25 mouse cellular contexts compared by ENCODE assay signal in genomic region chr1:186674621-186675020, GRCm38 (mm10). TPM values are rescaled to one million over a fixed set of nuclear protein-coding genes. Genes with fewer than 3 reads are reported as not detected.
"Had no signal": no experiment of that assay in that cellular context is flagged by ENCODE, and none has a peak within 500 bp of the region (broad histone marks: within the 10 kb centered on the region; RNA-seq: fewer than 3 reads in every experiment).

No protein-coding gene starts in this region.

- DNase-seq: gastrocnemius, postnatal 25 days; heart, adult 18-20 months; heart, postnatal 10 days; heart, postnatal 4 days; kidney, adult 18-20 months; kidney, adult 8-10 months; kidney, postnatal 10 days; kidney, postnatal 25 days; kidney, postnatal 4 days; liver, embryonic 13.5 days had no signal

- H3K4me2 ChIP-seq: heart, embryonic 12.5 days; hindbrain, embryonic 12.5 days; hindbrain, embryonic 14.5 days; intestine, embryonic 15.5 days; limb, embryonic 12.5 days; liver, embryonic 11.5 days; liver, embryonic 13.5 days had no signal

- H3K4me3 ChIP-seq: heart, embryonic 10.5 days; heart, embryonic 12.5 days; hindbrain, embryonic 10.5 days; hindbrain, embryonic 12.5 days; intestine, embryonic 15.5 days; layer of hippocampus, adult 2 months; left cerebral cortex, adult 2 months; limb, embryonic 10.5 days; limb, embryonic 12.5 days; liver, embryonic 13.5 days had no signal

- H3K4me1 ChIP-seq: intestine, embryonic 15.5 days; liver, embryonic 13.5 days had no signal

- H3K27me3 ChIP-seq: heart, embryonic 12.5 days; hindbrain, embryonic 12.5 days; intestine, embryonic 15.5 days; limb, embryonic 12.5 days; liver, embryonic 13.5 days had no signal

- H3K9me3 ChIP-seq: heart, embryonic 10.5 days; heart, embryonic 12.5 days; hindbrain, embryonic 10.5 days; hindbrain, embryonic 12.5 days; intestine, embryonic 15.5 days; limb, embryonic 10.5 days; limb, embryonic 12.5 days; liver, embryonic 13.5 days had no signal

- H3K9ac ChIP-seq: heart, embryonic 12.5 days; hindbrain, embryonic 12.5 days; hindbrain, embryonic 14.5 days; intestine, embryonic 15.5 days; limb, embryonic 12.5 days; liver, embryonic 13.5 days had no signal

- ATAC-seq: hindbrain, embryonic 16.5 days; inflammation-experienced regulatory T-cells, adult 6 months; intestine, embryonic 15.5 days; intestine, postnatal 0 days had no signal

- H3K27ac ChIP-seq: heart, embryonic 10.5 days; hindbrain, embryonic 10.5 days; hindbrain, embryonic 12.5 days; hindbrain, embryonic 14.5 days; intestine, embryonic 15.5 days; layer of hippocampus, adult 2 months; left cerebral cortex, adult 2 months; limb, embryonic 10.5 days; limb, embryonic 12.5 days; liver, embryonic 13.5 days had no signal

- H3K36me3 ChIP-seq: heart, embryonic 12.5 days; hindbrain, embryonic 10.5 days; hindbrain, embryonic 12.5 days; intestine, embryonic 15.5 days; liver, embryonic 13.5 days had no signal

RNA-seq across cellular contexts. Expression of gene Tgfb2, which starts 31.2 kb away (rescaled TPM):
- total RNA-seq: granulocyte monocyte progenitor cell, adult 5-6 weeks had no signal
